Mouse (Mus musculus) neural tube, embryonic 11.5 days (tissue): ENCODE results near the gene Rasgef1b. TPM values are rescaled to one million over a fixed set of nuclear protein-coding genes. Genes with fewer than 3 reads are reported as not detected.
"Not testable (repeated sequence)": the region's sequence is repeated elsewhere in the genome, so short reads cannot be mapped to it uniquely, and the experiment has no call there.

ENCODE experiments used
- ATAC-seq: fragments of 200-750 bp; cut with Nextera tagmentation; 2 replicates; pipeline ENCODE4 v1.8.0; 2017; ENCODE audit warnings: moderate number of reproducible peaks, mild to moderate bottlenecking, moderate TSS enrichment, moderate library complexity; ENCODE audit not compliant: insufficient read depth, low FRiP score, low TSS enrichment
- DNase-seq: peaks from one replicate; pipeline ENCODE4 v3.0.0-alpha.2; 2015; ENCODE audit warnings: low spot score
- H3K27ac ChIP-seq: fragments of 300-500 bp; sonication (generic); 2 replicates; pipeline ENCODE4 v1.5.1; 2014; ENCODE audit warnings: low read depth, mild to moderate bottlenecking, low read length
- H3K27me3 ChIP-seq: fragments of 300-500 bp; sonication (generic); 2 replicates; pipeline ENCODE4 v1.6.1; 2014; ENCODE audit warnings: mild to moderate bottlenecking, low read length, mixed read lengths; ENCODE audit not compliant: control insufficient read depth, insufficient read depth
- H3K36me3 ChIP-seq: fragments of 300-500 bp; sonication (generic); 2 replicates; pipeline ENCODE4 v1.6.1; 2014; ENCODE audit warnings: mild to moderate bottlenecking, low read length, moderate library complexity, mixed read lengths; ENCODE audit not compliant: control insufficient read depth, insufficient read depth
- H3K4me1 ChIP-seq: fragments of 300-500 bp; sonication (generic); 2 replicates; pipeline ENCODE4 v1.6.1; 2014; ENCODE audit warnings: low read length, mixed read lengths; ENCODE audit not compliant: control insufficient read depth, insufficient read depth
- H3K4me2 ChIP-seq: fragments of 300-500 bp; sonication (generic); 2 replicates; pipeline ENCODE4 v1.6.1; 2014; ENCODE audit warnings: low read depth, mild to moderate bottlenecking, moderate library complexity
- H3K4me3 ChIP-seq: fragments of 300-500 bp; sonication (generic); 2 replicates; pipeline ENCODE4 v1.5.1; 2014; ENCODE audit warnings: low read depth, low read length
- H3K9ac ChIP-seq: fragments of 300-500 bp; sonication (generic); 2 replicates; pipeline ENCODE4 v1.6.1; 2014; ENCODE audit warnings: mild to moderate bottlenecking, low read length
- H3K9me3 ChIP-seq: fragments of 300-500 bp; sonication (generic); 2 replicates; pipeline ENCODE4 v1.6.1; 2016; ENCODE audit warnings: low read length; ENCODE audit not compliant: control insufficient read depth
- WGBS: fragments of 180-500 bp; shearing (Covaris S2); extraction: QIAGEN DNeasy Blood & Tissue Kit; methylation state at CpG from one replicate; pipeline ENCODE4 v1.1.7; 2014; 5-methylcytosine and 5-hydroxymethylcytosine counted together
- polyA plus RNA-seq: library from polyadenylated mRNA; unstranded; fragments of >200 nt; fragmentation: Nextera tagmentation; extraction: Ambion mirVana; gene quantifications from 2 replicates; pipeline ENCODE4 v1.2.1, GENCODE M21; 2014

Gene Rasgef1b
- polyA plus RNA-seq, 1 experiment from 2014 or later, result 20.7 TPM

- ATAC-seq, result no peak
- 82% methylated on average over 4 of the region's 4 CpGs for WGBS
These were observed 501.5 kb downstream of the Rasgef1b start for GRCm38 (mm10) chr5:99227361-99227760.

GRCm38 (mm10) chr5:99224571-99225011 is 504.3 kb downstream of the Rasgef1b start:
- H3K36me3 ChIP-seq, result peaks cover 9% of the 10 kb centered on the region

More at GRCm38 (mm10) chr5:99227361-99227760, 501.5 kb downstream of the Rasgef1b start:
- Histone ChIP-seq H3K9me3 (no peaks in the 10 kb centered on the region), H3K27ac (no peak overlapping the region), H3K9ac (no peak overlapping the region), H3K36me3 (peaks cover 3% of the 10 kb centered on the region), H3K4me1 (peaks cover 5% of the 10 kb centered on the region), H3K27me3 (no peaks in the 10 kb centered on the region), H3K4me2 (no peak overlapping the region), H3K4me3 (no peak overlapping the region)
- no peak for DNase-seq

GRCm38 (mm10) chr5:99223869-99224498 is 504.9 kb downstream of the Rasgef1b start:
- Histone ChIP-seq H3K27ac (no peak overlapping the region), H3K9ac (no peak overlapping the region), H3K4me3 (no peak overlapping the region), H3K36me3 (peaks cover 9% of the 10 kb centered on the region), H3K4me1 (peaks cover 5% of the 10 kb centered on the region), H3K27me3 (no peaks in the 10 kb centered on the region), H3K9me3 (no peaks in the 10 kb centered on the region), H3K4me2 (no peak overlapping the region)
- WGBS, result 53% methylated on average over 15 of the region's 15 CpGs
- DNase-seq (no peak), ATAC-seq (no peak)

More at GRCm38 (mm10) chr5:99224571-99225011, 504.3 kb downstream of the Rasgef1b start:
- peaks cover 5% of the 10 kb centered on the region for H3K4me1 ChIP-seq
- H3K9ac ChIP-seq, result no peak overlapping the region
- 31% methylated on average over 5 of the region's 5 CpGs for WGBS
- H3K4me3 ChIP-seq, result no peak overlapping the region
- ATAC-seq, result peak; percentile 58; the same call in 1 of the 2 replicates
- H3K9me3 ChIP-seq, result no peaks in the 10 kb centered on the region
- peak; percentile 22 for DNase-seq
- H3K27ac ChIP-seq, result no peak overlapping the region
- no peak overlapping the region for H3K4me2 ChIP-seq
- no peaks in the 10 kb centered on the region for H3K27me3 ChIP-seq

- H3K27me3 ChIP-seq, result no peaks in the 10 kb centered on the region
- no peak overlapping the region for H3K27ac ChIP-seq
- H3K4me1 ChIP-seq, result no peaks in the 10 kb centered on the region
These were observed 510.5 kb downstream of the Rasgef1b start for GRCm38 (mm10) chr5:99218385-99218784.

GRCm38 (mm10) chr5:99216588-99217152 is 512.2 kb downstream of the Rasgef1b start:
- peaks cover 11% of the 10 kb centered on the region for H3K36me3 ChIP-seq
- not testable (repeated sequence) for H3K4me3 ChIP-seq, DNase-seq, H3K4me2 ChIP-seq, H3K9ac ChIP-seq, ATAC-seq, H3K4me1 ChIP-seq, H3K27ac ChIP-seq, H3K27me3 ChIP-seq, H3K9me3 ChIP-seq
- 100% methylated on average over 1 of the region's 1 CpGs for WGBS

More at GRCm38 (mm10) chr5:99218385-99218784, 510.5 kb downstream of the Rasgef1b start:
- Histone ChIP-seq H3K4me2 (no peak overlapping the region), H3K9me3 (no peaks in the 10 kb centered on the region), H3K36me3 (peaks cover 15% of the 10 kb centered on the region), H3K9ac (no peak overlapping the region), H3K4me3 (no peak overlapping the region)
- ATAC-seq, result no peak
- DNase-seq, result no peak
- WGBS, result 59% methylated on average over 5 of the region's 5 CpGs

GRCm38 (mm10) chr5:99215207-99216157 is 513.4 kb downstream of the Rasgef1b start:
- Histone ChIP-seq H3K9me3 (no peaks in the 10 kb centered on the region), H3K4me2 (no peak overlapping the region), H3K27ac (no peak overlapping the region), H3K4me3 (no peak overlapping the region), H3K27me3 (no peaks in the 10 kb centered on the region), H3K36me3 (peaks cover 8% of the 10 kb centered on the region), H3K4me1 (no peaks in the 10 kb centered on the region), H3K9ac (no peak overlapping the region)
- ATAC-seq (no peak), DNase-seq (no peak)
- 59% methylated on average over 7 of the region's 7 CpGs for WGBS

- Histone ChIP-seq H3K4me2 (no peak overlapping the region), H3K27ac (no peak overlapping the region), H3K36me3 (peaks cover 5% of the 10 kb centered on the region), H3K27me3 (no peaks in the 10 kb centered on the region), H3K4me3 (no peak overlapping the region), H3K4me1 (no peaks in the 10 kb centered on the region), H3K9ac (no peak overlapping the region), H3K9me3 (no peaks in the 10 kb centered on the region)
- 89% methylated on average over 6 of the region's 6 CpGs for WGBS
- DNase-seq (no peak), ATAC-seq (no peak)
These were observed 514.5 kb downstream of the Rasgef1b start for GRCm38 (mm10) chr5:99214400-99214799.

GRCm38 (mm10) chr5:99213211-99213610 is 515.7 kb downstream of the Rasgef1b start:
- DNase-seq, result no peak
- no peak overlapping the region for H3K27ac ChIP-seq

More at GRCm38 (mm10) chr5:99213211-99213610, 515.7 kb downstream of the Rasgef1b start:
- no peak for ATAC-seq
- Histone ChIP-seq H3K4me3 (no peak overlapping the region), H3K27me3 (no peaks in the 10 kb centered on the region), H3K9me3 (no peaks in the 10 kb centered on the region), H3K36me3 (peaks cover 5% of the 10 kb centered on the region), H3K4me1 (no peaks in the 10 kb centered on the region), H3K9ac (no peak overlapping the region), H3K4me2 (no peak overlapping the region)
- 93% methylated on average over 6 of the region's 6 CpGs for WGBS
